Mouse (Mus musculus): Measurements from ENCODE around the gene Olfr1226.
"Not testable (repeated sequence)": the region's sequence is repeated elsewhere in the genome, so short reads cannot be mapped to it uniquely, and the experiment has no call there.

The Olfr1226 gene

GRCm38 (mm10) chr2:89199948-89200347 is at the start of gene Olfr1226:
TSS of gene Olfr1226 (minus strand) at chr2:89200048.
- no peak for DNase-seq (ENCODE audit: low read depth, low spot score)

GRCm38 (mm10) chr2:89196325-89196982 is 3.4 kb downstream of the Olfr1226 start:
- peak; percentile 53 for DNase-seq (ENCODE audit: low read depth, low spot score)

DNA sequence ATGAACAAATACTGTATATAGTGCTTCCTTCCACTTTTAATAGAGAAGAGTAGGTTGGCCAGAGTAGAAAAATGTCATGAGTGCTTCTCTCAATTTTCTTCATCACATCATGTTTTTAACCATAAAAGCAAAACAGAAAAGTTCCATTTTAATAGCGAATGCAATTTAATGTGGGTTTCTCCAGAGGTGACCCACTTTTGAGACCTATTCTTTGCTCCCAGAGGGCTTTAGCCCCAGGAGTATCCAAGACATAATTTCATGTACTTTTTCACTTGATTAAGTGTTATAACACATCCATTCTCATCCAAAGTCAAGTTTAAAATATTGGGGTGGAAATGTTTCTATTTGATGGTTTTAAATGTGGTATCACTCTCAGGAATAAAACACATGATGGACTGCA is 25.3 kb downstream of the Olfr1226 start, which contains the start of gene Olfr1225:
Gene Olfr1225, minus strand, starts transcription at position 101 of the 400 bp plus-strand sequence.
- DNase-seq (ENCODE audit: low read depth, low spot score), result no peak

DNA sequence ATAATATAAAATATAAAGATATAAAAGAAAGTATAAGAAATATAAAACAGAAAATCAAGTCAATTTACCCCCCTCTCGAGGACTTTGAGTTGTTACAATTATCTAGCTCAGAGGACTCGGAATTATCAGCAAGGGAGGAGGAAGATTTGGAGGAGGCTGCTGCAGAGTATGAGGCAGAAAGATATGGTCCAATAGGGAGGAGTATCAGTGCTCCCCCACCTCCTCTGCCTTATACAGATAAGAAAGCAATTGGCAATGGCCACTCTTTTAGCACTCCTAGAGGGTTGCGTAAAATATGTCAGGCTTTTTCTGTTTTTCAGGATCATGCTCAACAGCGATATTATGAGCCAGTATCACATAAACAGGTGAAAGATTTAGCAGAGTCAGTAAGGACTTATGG is 35.1 kb downstream of the Olfr1226 start:
- DNase-seq (ENCODE audit: low read depth, low spot score), result not testable (repeated sequence)

GRCm38 (mm10) chr2:89163991-89164390 is 35.9 kb downstream of the Olfr1226 start, which contains the start of gene Olfr1224-ps1:
TSS of gene Olfr1224-ps1 (minus strand) at chr2:89164091.
- not testable (repeated sequence) for DNase-seq (ENCODE audit: low read depth, low spot score)

DNA sequence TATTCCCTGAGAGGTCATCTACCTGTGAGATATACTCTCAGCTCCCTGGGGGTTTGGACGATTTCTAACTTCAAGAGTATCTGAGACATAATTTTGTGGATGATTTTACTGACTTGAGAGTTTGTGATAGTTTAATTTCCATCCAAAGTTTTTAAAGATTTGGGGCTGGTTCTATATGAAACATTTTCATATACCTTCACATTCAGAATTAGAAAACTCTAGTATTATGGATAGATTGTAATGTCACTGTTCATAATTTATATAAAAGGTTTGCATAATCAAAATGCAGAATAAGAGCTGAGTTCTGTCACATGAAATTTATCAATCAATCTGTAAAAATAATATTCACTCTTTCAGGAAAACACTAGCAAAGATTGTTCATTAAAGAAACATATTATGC is 48.4 kb downstream of the Olfr1226 start, which contains the start of gene Olfr1223:
Gene Olfr1223, minus strand, starts transcription at position 101 of the 400 bp plus-strand sequence.
- no peak for DNase-seq (ENCODE audit: low read depth, low spot score)

All from 3T3-L1 (cell line).